Mouse (Mus musculus): Measurements from ENCODE around the gene Serpinb6e. TPM values are rescaled to one million over a fixed set of nuclear protein-coding genes. Genes with fewer than 3 reads are reported as not detected.

Serpinb6e gene
- total RNA-seq (2021) = not detected
- long read RNA-seq, experiment 1 = 0 reads
- long read RNA-seq, experiment 2 = 0 reads

DNA sequence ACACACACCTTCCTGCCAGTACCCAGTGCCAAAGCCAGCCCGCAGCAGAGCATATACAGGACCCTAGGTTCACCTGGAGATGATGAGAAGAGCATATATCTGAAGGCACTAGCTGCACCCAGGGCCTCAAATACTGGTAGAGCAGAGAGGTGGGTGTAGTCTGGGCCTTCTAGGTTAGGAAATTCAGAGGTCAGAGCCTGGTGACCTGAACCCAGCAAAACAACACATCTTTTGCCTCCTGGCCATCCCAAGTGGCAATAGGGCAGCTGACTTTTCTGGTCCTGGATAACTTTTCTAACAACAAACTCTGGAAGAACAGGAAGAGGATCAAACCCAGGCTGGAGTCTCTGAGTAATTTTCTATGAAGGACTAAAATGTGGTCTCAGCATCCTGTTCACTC is at the start of gene Serpinb6e:
Serpinb6e (minus strand) TSS at position 101 of the 400 bp plus-strand sequence.
- DNase-seq = no peak

DNA sequence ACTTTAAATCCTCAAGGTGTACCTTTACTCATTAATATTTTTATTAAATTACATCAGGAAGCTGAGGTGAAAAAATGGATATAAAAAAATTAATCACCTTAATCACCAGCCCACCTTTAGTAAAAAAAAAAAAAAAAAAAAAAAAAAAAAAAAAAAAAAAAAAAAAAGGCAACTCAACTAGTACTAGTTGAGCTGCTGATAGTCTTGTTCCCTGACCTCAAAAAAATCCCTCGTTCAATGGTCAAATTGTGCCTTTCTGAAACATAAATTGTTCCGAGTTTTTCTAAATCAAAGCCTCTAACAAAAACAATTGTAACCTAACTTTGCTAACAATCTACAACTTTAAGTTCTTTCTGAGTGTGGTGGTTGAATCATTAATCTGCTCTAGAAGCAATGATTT is 12.5 kb downstream of the Serpinb6e start:
- DNase-seq = no peak

DNA sequence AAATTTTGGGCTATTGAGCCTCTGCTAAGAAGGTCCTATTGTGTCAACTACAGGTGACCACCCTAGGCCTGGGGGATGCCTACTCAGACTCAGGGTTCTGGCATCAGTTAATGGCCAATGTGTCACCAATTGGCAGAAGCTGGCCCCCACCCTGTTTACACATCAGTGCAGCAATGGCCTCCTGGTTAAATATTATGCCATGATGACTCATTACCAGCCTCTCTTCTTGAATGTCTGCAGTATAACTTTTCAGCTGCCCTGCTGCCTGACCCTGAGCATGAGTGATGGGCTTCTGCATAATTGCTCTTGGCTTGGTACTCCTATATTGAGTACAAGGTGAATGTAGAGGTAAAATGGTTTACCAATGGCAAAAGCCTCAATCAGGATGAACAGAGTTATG is 19.8 kb downstream of the Serpinb6e start:
- DNase-seq = no peak

DNA sequence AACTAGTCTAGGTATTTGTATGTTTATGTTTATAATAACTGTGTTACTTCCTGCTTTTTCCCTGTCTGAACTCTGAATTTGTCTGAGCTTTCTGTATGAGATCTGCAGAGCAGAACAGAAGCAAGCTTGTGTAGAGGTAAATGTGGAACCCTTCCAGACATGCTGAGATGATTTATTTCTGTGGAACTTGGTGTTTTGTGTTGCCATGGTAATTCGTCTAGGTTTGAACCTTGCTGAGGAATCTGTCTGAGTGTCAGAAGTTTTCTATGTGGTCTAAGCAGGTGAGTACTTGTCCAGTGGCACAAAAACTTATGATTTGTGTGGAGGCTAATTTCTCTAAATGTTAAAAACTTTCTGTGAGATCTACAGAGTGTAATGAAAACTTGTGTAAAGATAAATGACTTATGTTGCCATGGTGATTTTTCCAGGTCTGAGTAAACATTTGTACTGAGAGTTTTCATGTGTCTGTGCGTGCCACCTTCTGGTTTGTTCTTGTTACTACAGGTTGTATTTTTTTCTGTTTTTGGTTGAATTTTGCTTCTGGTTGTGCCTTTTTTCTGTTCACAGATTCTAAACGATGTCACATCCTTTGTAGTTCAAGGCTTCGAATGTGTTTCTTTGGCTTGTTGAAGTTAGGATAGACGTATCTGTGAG is 21.6 kb downstream of the Serpinb6e start:
- DNase-seq = no peak

Other genes starting within 250 kb of the Serpinb6e start
- not detected for gene Serpinb6d, start 182.0 kb downstream of the Serpinb6e start, total RNA-seq (2021)
- not detected for gene Serpinb6c, start 62.3 kb upstream of the Serpinb6e start, total RNA-seq (2021)
- gene Nqo2, start 121.3 kb upstream of the Serpinb6e start, total RNA-seq (2021) = 10 to 100 TPM; 38.3 to 41.5 TPM
- gene Ripk1, start 159.0 kb upstream of the Serpinb6e start, total RNA-seq (2021) = 1 to 10 TPM; 6.8 to 7.2 TPM
- 100 to 1,000 TPM; 124 to 127 TPM for gene Serpinb6a, start 159.4 kb upstream of the Serpinb6e start, total RNA-seq (2021)
- gene Bphl, start 194.2 kb upstream of the Serpinb6e start, total RNA-seq (2021) = 10 to 100 TPM; 32.7 to 37.2 TPM
- gene Tubb2a, start 234.6 kb upstream of the Serpinb6e start, total RNA-seq (2021) = 10 to 100 TPM; 51.0 to 70.1 TPM